Mouse (Mus musculus): Measurements from ENCODE around the gene Ypel2.

DNA sequence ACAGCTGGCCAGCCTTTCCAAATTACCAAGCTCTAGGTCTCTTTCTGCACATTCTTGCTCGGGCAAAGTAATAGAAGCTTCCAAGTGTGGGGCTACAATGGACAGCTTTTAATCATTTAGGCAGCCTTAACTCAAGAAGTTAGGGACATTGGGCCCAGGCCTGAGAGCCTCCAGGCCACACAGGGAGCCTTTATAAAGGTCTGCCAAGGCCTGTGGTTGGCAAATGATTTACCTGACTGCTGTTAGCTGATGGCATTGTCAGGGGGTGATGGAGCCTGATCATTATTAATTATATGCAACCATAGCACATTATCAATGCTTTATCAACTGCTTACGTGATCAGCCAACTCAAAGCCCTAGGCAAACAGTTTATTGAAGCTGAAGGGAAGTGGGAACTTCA lies 33.2 kb downstream of the Ypel2 start:
- no peak for TF ChIP-seq MYOG (IDR thresholded peaks at IDR 0.05; ENCODE audit: control insufficient read depth in 1 of 3, insufficient read depth in 1 of 3, insufficient read length in 2 of 3, low read depth in 2 of 3)
- TF ChIP-seq USF1 (IDR thresholded peaks at IDR 0.05; ENCODE audit: low read depth) = no peak
- no peak for TF ChIP-seq POLR2A (IDR thresholded peaks at IDR 0.05; ENCODE audit: insufficient read length, low read depth)
- no peak for TF ChIP-seq MAX (IDR thresholded peaks at IDR 0.05; ENCODE audit: low read depth)
- TF ChIP-seq POLR2AphosphoS2 (IDR thresholded peaks at IDR 0.05; ENCODE audit: insufficient read length, low read depth) = no peak
- no peak for TF ChIP-seq MYOD1 (IDR thresholded peaks at IDR 0.05; ENCODE audit: control insufficient read depth in 1 of 3, insufficient read length in 2 of 3, low read depth in 2 of 3)
- TF ChIP-seq TCF12 (IDR thresholded peaks at IDR 0.05; ENCODE audit: insufficient read depth, poor library complexity, severe bottlenecking) = no peak
- no peak for TF ChIP-seq CEBPB (IDR thresholded peaks at IDR 0.05; ENCODE audit: insufficient read depth, poor library complexity, severe bottlenecking)
- no peak for TF ChIP-seq SRF (IDR thresholded peaks at IDR 0.05; ENCODE audit: control insufficient read depth, insufficient read length, low read depth)
